Mouse (Mus musculus) liver, postnatal 0 days (tissue): ENCODE measurements around the gene Car2. TPM values are rescaled to one million over a fixed set of nuclear protein-coding genes. Genes with fewer than 3 reads are reported as not detected.

Source experiments
- ATAC-seq: fragments of 200-750 bp; cut with Nextera tagmentation; 2 replicates; pipeline ENCODE4 v1.8.0; 2017; ENCODE audit warnings: mild to moderate bottlenecking, moderate library complexity
- DNase-seq: peaks from one replicate; pipeline ENCODE4 v3.0.0-alpha.2; 2016
- H3K27ac ChIP-seq: fragments of 300-500 bp; sonication (generic); 2 replicates; pipeline ENCODE4 v1.5.1; 2014; ENCODE audit warnings: antibody characterized with exemption, moderate library complexity, mild to moderate bottlenecking, low read depth
- H3K27me3 ChIP-seq: fragments of 300-500 bp; sonication (generic); 2 replicates; pipeline ENCODE4 v1.6.1; 2014; ENCODE audit warnings: low read length, control low read depth, mixed read lengths; ENCODE audit not compliant: insufficient read depth
- H3K36me3 ChIP-seq: fragments of 300-500 bp; sonication (generic); replicated peaks from 2 replicates; pipeline ENCODE4 v1.6.1; 2014; ENCODE audit warnings: mild to moderate bottlenecking, control low read depth, low read length, moderate library complexity, mixed read lengths; ENCODE audit not compliant: insufficient read depth
- H3K4me1 ChIP-seq: fragments of 300-500 bp; sonication (generic); 2 replicates; pipeline ENCODE4 v1.6.1; 2014; ENCODE audit warnings: antibody characterized with exemption, mild to moderate bottlenecking, control low read depth; ENCODE audit not compliant: insufficient read depth
- H3K4me2 ChIP-seq: fragments of 300-500 bp; sonication (generic); 2 replicates; pipeline ENCODE4 v1.6.1; 2014; ENCODE audit warnings: low read depth, mild to moderate bottlenecking, low read length, moderate library complexity, mixed read lengths
- H3K4me3 ChIP-seq: fragments of 300-500 bp; sonication (generic); 2 replicates; pipeline ENCODE4 v1.5.1; 2014; ENCODE audit warnings: low read depth, low read length
- H3K9ac ChIP-seq: fragments of 300-500 bp; sonication (generic); replicated peaks from 2 replicates; pipeline ENCODE4 v1.6.1; 2014; ENCODE audit warnings: mild to moderate bottlenecking, moderate library complexity
- H3K9me3 ChIP-seq: fragments of 300-500 bp; sonication (generic); 2 replicates; pipeline ENCODE4 v1.6.1; 2016; ENCODE audit warnings: mild to moderate bottlenecking, control low read depth, low read length, mixed read lengths
- CTCF ChIP-seq: sonication (generic); IDR thresholded peaks from 2 replicates; pipeline ENCODE4 v1.5.1; 2016; ENCODE audit warnings: antibody characterized with exemption, low read depth
- EP300 ChIP-seq: IDR thresholded peaks from 2 replicates; pipeline ENCODE4 v1.6.1; 2016; ENCODE audit warnings: antibody characterized with exemption, low read depth, mild to moderate bottlenecking
- WGBS: fragments of 180-500 bp; shearing (Covaris S2); extraction: QIAGEN DNeasy Blood & Tissue Kit; methylation state at CpG from one replicate; pipeline ENCODE4 v1.1.7; 2014; ENCODE audit not compliant: insufficient replicate concordance; 5-methylcytosine and 5-hydroxymethylcytosine counted together
- polyA plus RNA-seq: library from polyadenylated mRNA; unstranded; fragments of >200 nt; fragmentation: Nextera tagmentation; extraction: Ambion mirVana; gene quantifications from 2 replicates; pipeline ENCODE4 v1.2.1, GENCODE M21; 2015

The Car2 gene
- polyA plus RNA-seq, 1 experiment from 2014 or later, result 980 TPM

GRCm38 (mm10) chr3:14863022-14863711, 22.9 kb upstream of the Car2 start, which contains the start of gene Car3:
Gene Car3, plus strand, starts transcription at chr3:14863512.
- H3K4me2 ChIP-seq, result peak within 1 kb of the TSS; percentile 81
- peak within 1 kb of the TSS; percentile 39; the same call in 1 of the 2 replicates for H3K27ac ChIP-seq
- 0 out of 2 replicates have a peak, but pooled peaks cover 6% of the 10 kb centered on the region for H3K4me1 ChIP-seq
- H3K9ac ChIP-seq, result peak within 1 kb of the TSS; percentile 42
- no peaks in the 10 kb centered on the region for H3K9me3 ChIP-seq
- WGBS, result 7% methylated on average over 18 of the region's 18 CpGs
- DNase-seq (no peak), ATAC-seq (peak; percentile 43; the same call in 1 of the 2 replicates)
- no peak for TF ChIP-seq EP300
- peak within 1 kb of the TSS; percentile 45 for H3K4me3 ChIP-seq
- H3K27me3 ChIP-seq, result no peaks in the 10 kb centered on the region
- H3K36me3 ChIP-seq, result no peaks in the 10 kb centered on the region

- no peak for DNase-seq
- no peak for TF ChIP-seq CTCF
- TF ChIP-seq EP300, result no peak
- Histone ChIP-seq H3K36me3 (no peaks in the 10 kb centered on the region), H3K9me3 (no peaks in the 10 kb centered on the region), H3K4me2 (peak overlapping the region; percentile 81), H3K4me1 (0 out of 2 replicates have a peak, but pooled peaks cover 6% of the 10 kb centered on the region), H3K9ac (no peak overlapping the region), H3K4me3 (peak overlapping the region; percentile 45), H3K27ac (peak overlapping the region; percentile 39; the same call in 1 of the 2 replicates), H3K27me3 (no peaks in the 10 kb centered on the region)
- ATAC-seq, result peak; percentile 74
- 59% methylated on average over 2 of the region's 2 CpGs for WGBS
Measured at GRCm38 (mm10) chr3:14863922-14864321, 22.2 kb upstream of the Car2 start.

GRCm38 (mm10) chr3:14865941-14866340, 20.1 kb upstream of the Car2 start:
- no peak for TF ChIP-seq EP300
- TF ChIP-seq CTCF, result no peak
- Histone ChIP-seq H3K4me1 (peaks cover 12% of the 10 kb centered on the region), H3K9me3 (no peaks in the 10 kb centered on the region), H3K4me2 (no peak overlapping the region), H3K27ac (no peak overlapping the region), H3K9ac (no peak overlapping the region), H3K4me3 (no peak overlapping the region), H3K36me3 (no peaks in the 10 kb centered on the region), H3K27me3 (no peaks in the 10 kb centered on the region)
- no peak for ATAC-seq
- 54% methylated on average over 2 of the region's 2 CpGs for WGBS
- no peak for DNase-seq

GRCm38 (mm10) chr3:14869779-14870178, 16.3 kb upstream of the Car2 start:
- H3K4me2 ChIP-seq, result peak overlapping the region; percentile 72
- H3K9ac ChIP-seq, result peak overlapping the region; percentile 52; the same call in 1 of the 2 replicates
- ATAC-seq (peak; percentile 73), DNase-seq (peak; percentile 85)
- peaks cover 6% of the 10 kb centered on the region for H3K4me1 ChIP-seq
- no peaks in the 10 kb centered on the region for H3K27me3 ChIP-seq
- H3K36me3 ChIP-seq, result no peaks in the 10 kb centered on the region
- TF ChIP-seq EP300 (no peak), CTCF (peak; percentile 94)
- WGBS, result 23% methylated on average over 11 of the region's 11 CpGs
- no peak overlapping the region for H3K27ac ChIP-seq
- H3K4me3 ChIP-seq, result peak overlapping the region; percentile 42
- no peaks in the 10 kb centered on the region for H3K9me3 ChIP-seq

- Histone ChIP-seq H3K4me1 (peaks cover 6% of the 10 kb centered on the region), H3K4me2 (no peak overlapping the region), H3K27ac (no peak overlapping the region), H3K9ac (no peak overlapping the region), H3K9me3 (no peaks in the 10 kb centered on the region), H3K36me3 (no peaks in the 10 kb centered on the region), H3K27me3 (no peaks in the 10 kb centered on the region), H3K4me3 (no peak overlapping the region)
- 34% methylated on average over 1 of the region's 1 CpGs for WGBS
- DNase-seq (no peak), ATAC-seq (no peak)
- no peak for TF ChIP-seq CTCF
- TF ChIP-seq EP300, result no peak
Measured at GRCm38 (mm10) chr3:14870528-14870927, 15.5 kb upstream of the Car2 start.

GRCm38 (mm10) chr3:14871386-14871785, 14.7 kb upstream of the Car2 start:
- DNase-seq, result peak; percentile 61
- 24% methylated on average over 7 of the region's 7 CpGs for WGBS

More at GRCm38 (mm10) chr3:14871386-14871785, 14.7 kb upstream of the Car2 start:
- peak overlapping the region; percentile 29; the same call in 1 of the 2 replicates for H3K4me2 ChIP-seq
- no peaks in the 10 kb centered on the region for H3K36me3 ChIP-seq
- H3K4me1 ChIP-seq, result peaks cover 11% of the 10 kb centered on the region
- H3K9ac ChIP-seq, result no peak overlapping the region
- no peaks in the 10 kb centered on the region for H3K9me3 ChIP-seq
- TF ChIP-seq CTCF, result peak; percentile 56
- no peak for TF ChIP-seq EP300
- H3K27ac ChIP-seq, result no peak overlapping the region
- peak; percentile 64 for ATAC-seq
- H3K4me3 ChIP-seq, result no peak overlapping the region
- H3K27me3 ChIP-seq, result no peaks in the 10 kb centered on the region
